Mouse (Mus musculus) CH12.LX (cell line): Measurements from ENCODE around the gene Gm12185. TPM values are rescaled to one million over a fixed set of nuclear protein-coding genes. Genes with fewer than 3 reads are reported as not detected.

Experiments used
- DNase-seq: peaks from one replicate; pipeline ENCODE4 v3.0.0-alpha.2; 2013; ENCODE audit errors: extremely low read depth
- H3K27ac ChIP-seq: 2 replicates; pipeline ENCODE4 v1.5.1; 2012; ENCODE audit warnings: low read depth, mild to moderate bottlenecking, control low read depth, moderate library complexity; ENCODE audit not compliant: insufficient read depth
- H3K27me3 ChIP-seq: replicated peaks from 2 replicates; pipeline ENCODE3; 2012; ENCODE audit warnings: inconsistent platforms
- H3K36me3 ChIP-seq, 2 experiments: replicated peaks in 1 of 2; 2 replicates each; pipeline versions ENCODE3 to v1.6.1; 2012; ENCODE audit warnings: inconsistent platforms in 1 of 2, low read length in 1 of 2, mild to moderate bottlenecking in 1 of 2, mixed read lengths in 1 of 2, moderate library complexity in 1 of 2; ENCODE audit not compliant: control insufficient read depth in 1 of 2, insufficient read depth in 1 of 2
- H3K4me1 ChIP-seq, 2 experiments: 2 replicates each; pipeline ENCODE4 v1.6.1; 2012; ENCODE audit warnings: inconsistent platforms in 1 of 2, moderate library complexity in 1 of 2; ENCODE audit not compliant: insufficient read depth in 2 of 2, control insufficient read depth in 1 of 2
- H3K4me2 ChIP-seq: 2 replicates; pipeline ENCODE4 v1.6.1; 2012; ENCODE audit warnings: low read depth, mild to moderate bottlenecking, control low read depth; ENCODE audit not compliant: poor library complexity, insufficient read depth, severe bottlenecking
- H3K4me3 ChIP-seq, 3 experiments: fragments of 150-350 bp in 1 of 3; sonication (generic) in 1 of 3; replicated peaks in 1 of 3; 2 replicates each; pipeline versions ENCODE3 to v1.5.1; 2011 to 2012; ENCODE audit warnings: low read depth in 2 of 3, low read length in 2 of 3, mild to moderate bottlenecking in 2 of 3, moderate library complexity in 2 of 3, control low read depth in 1 of 3, improper control_type of control experiment in 1 of 3, inconsistent platforms in 1 of 3, mixed read lengths in 1 of 3; ENCODE audit not compliant: poor library complexity in 1 of 3
- H3K79me2 ChIP-seq: replicated peaks from 2 replicates; pipeline ENCODE4 v1.6.1; 2012; ENCODE audit warnings: mild to moderate bottlenecking, moderate library complexity; ENCODE audit not compliant: control insufficient read depth, poor library complexity, insufficient read depth, severe bottlenecking; ENCODE audit errors: extremely low read depth
- H3K9ac ChIP-seq: 2 replicates; pipeline ENCODE4 v1.6.1; 2012; ENCODE audit warnings: low read depth, mild to moderate bottlenecking, control low read depth, moderate library complexity; ENCODE audit not compliant: insufficient read depth
- H3K9me3 ChIP-seq: replicated peaks from 2 replicates; pipeline ENCODE3; 2012; ENCODE audit warnings: low read length, inconsistent platforms, mixed read lengths
- BHLHE40 ChIP-seq: IDR thresholded peaks from 2 replicates; pipeline ENCODE4 v1.6.1; 2011; ENCODE audit warnings: mild to moderate bottlenecking, low read depth, low read length, improper control_type of control experiment
- E2F4 ChIP-seq: IDR thresholded peaks from 2 replicates; pipeline ENCODE4 v1.6.1; 2011; ENCODE audit warnings: low read depth, low read length, improper control_type of control experiment; ENCODE audit not compliant: insufficient replicate concordance
- EP300 ChIP-seq: IDR thresholded peaks from 2 replicates; pipeline ENCODE4 v1.6.1; 2011; ENCODE audit warnings: low read length, improper control_type of control experiment
- ETS1 ChIP-seq: conservative IDR thresholded peaks from 2 replicates; pipeline ENCODE4 v1.6.1; 2012; ENCODE audit warnings: low read depth, mild to moderate bottlenecking, inconsistent platforms, low read length, improper control_type of control experiment, moderate library complexity
- GABPA ChIP-seq: IDR thresholded peaks from 2 replicates; pipeline ENCODE4 v1.6.1; 2012; ENCODE audit warnings: low read depth, low read length, improper control_type of control experiment, inconsistent platforms; ENCODE audit not compliant: insufficient replicate concordance
- HCFC1 ChIP-seq: IDR thresholded peaks from 2 replicates; pipeline ENCODE4 v1.6.1; 2012; ENCODE audit warnings: low read depth, mild to moderate bottlenecking, inconsistent platforms, low read length, improper control_type of control experiment
- JUN ChIP-seq: IDR thresholded peaks from 2 replicates; pipeline ENCODE4 v1.6.1; 2011; ENCODE audit warnings: low read depth, mild to moderate bottlenecking, low read length, improper control_type of control experiment, moderate library complexity; ENCODE audit not compliant: insufficient read depth
- JUND ChIP-seq: conservative IDR thresholded peaks from 2 replicates; pipeline ENCODE4 v1.6.1; 2011; ENCODE audit warnings: low read depth, low read length, improper control_type of control experiment
- MXI1 ChIP-seq: IDR thresholded peaks from 2 replicates; pipeline ENCODE4 v1.6.1; 2011; ENCODE audit warnings: mild to moderate bottlenecking, low read depth, low read length, improper control_type of control experiment
- MYC ChIP-seq: IDR thresholded peaks from 2 replicates; pipeline ENCODE4 v1.6.1; 2011; ENCODE audit warnings: low read depth, mild to moderate bottlenecking, improper control_type of control experiment, low read length
- POLR2A ChIP-seq: IDR thresholded peaks from 2 replicates; pipeline ENCODE4 v1.6.1; 2011; ENCODE audit warnings: low read depth, mild to moderate bottlenecking, improper control_type of control experiment, low read length
- POLR2AphosphoS2 ChIP-seq: IDR thresholded peaks from 2 replicates; pipeline ENCODE4 v1.6.1; 2011; ENCODE audit warnings: low read depth, low read length, improper control_type of control experiment
- RAD21 ChIP-seq: IDR thresholded peaks from 2 replicates; pipeline ENCODE4 v1.6.1; 2011; ENCODE audit warnings: low read depth, mild to moderate bottlenecking, low read length, improper control_type of control experiment, moderate library complexity
- TCF12 ChIP-seq: IDR thresholded peaks from 2 replicates; pipeline ENCODE4 v1.6.1; 2014; ENCODE audit warnings: low read depth, mild to moderate bottlenecking, inconsistent platforms, low read length, improper control_type of control experiment
- ZKSCAN1 ChIP-seq: IDR thresholded peaks from 2 replicates; pipeline ENCODE4 v1.6.1; 2012; ENCODE audit warnings: low read depth, inconsistent platforms, low read length, improper control_type of control experiment, borderline replicate concordance
- ZNF384 ChIP-seq: IDR thresholded peaks from 2 replicates; pipeline ENCODE4 v1.6.1; 2012; ENCODE audit warnings: low read depth, low read length, improper control_type of control experiment, inconsistent platforms
- dilution Hi-C: fragments of 300-500 bp; cut with MboI; formaldehyde crosslinking; loops from 2 replicates; pipeline ENCODE4 v1.14.3; 2020; ENCODE audit warnings: low sequenced_read_pairs; ENCODE audit not compliant: extremely low pct_unique_long_range_greater_than_20kb, extremely low pct_ligation_motif_present
- in situ Hi-C: fragments of 300-500 bp; cut with MboI; formaldehyde crosslinking; loops from 3 replicates; pipeline ENCODE4 v1.14.3; 2019; ENCODE audit warnings: low sequenced_read_pairs, low pct_ligation_motif_present, low pct_unique_long_range_greater_than_20kb, mixed read lengths
- polyA plus RNA-seq: library from polyadenylated mRNA; unstranded; fragments of >175 nt; gene quantifications from 2 replicates; pipeline ENCODE4 v1.2.1, GENCODE M21; 2012; ENCODE audit warnings: low read depth; ENCODE audit not compliant: insufficient read length
- total RNA-seq, 2 experiments: library from RNA; depleted of rRNA; stranded (reverse); fragments of 300-350 nt in 1 of 2; fragments of >200 nt in 1 of 2; gene quantifications; 2 replicates each; pipeline ENCODE4 v1.2.3; 2012 to 2014

Gene Gm12185
- total and polyA plus RNA-seq, 3 experiments: 0.04 to 0.50 TPM; not detected in 1

DNA sequence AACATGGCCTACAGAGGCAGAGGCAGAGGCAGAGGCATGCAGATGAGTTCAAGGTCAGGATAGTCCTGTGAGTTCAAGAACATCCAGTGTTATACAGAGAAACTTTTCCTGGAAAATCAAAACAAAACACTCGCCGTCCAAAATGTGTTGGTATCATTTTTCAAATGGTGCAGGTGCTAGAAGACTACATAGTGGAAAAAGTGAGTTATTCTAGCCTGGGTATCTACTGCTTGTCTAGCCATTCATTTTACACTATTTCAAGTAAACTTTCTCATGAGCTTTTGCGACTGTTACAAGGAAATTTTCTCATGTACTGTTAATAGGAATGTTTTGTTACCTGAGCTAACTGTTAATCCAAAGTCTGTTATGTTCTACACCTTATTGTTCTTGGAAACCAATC, 73.6 kb downstream of the Gm12185 start:
- Histone ChIP-seq H3K9me3 (no peaks in the 10 kb centered on the region), H3K9ac (no peak overlapping the region), H3K4me3 (no peak overlapping the region), H3K27me3 (no peaks in the 10 kb centered on the region), H3K36me3 (no peaks in the 10 kb centered on the region), H3K4me1 (peaks cover 13 to 41% of the 10 kb centered on the region in 2 experiments), H3K79me2 (no peaks in the 10 kb centered on the region), H3K27ac (no peak overlapping the region), H3K4me2 (peak overlapping the region; percentile 69)
- in situ Hi-C loops (no loop called here), dilution Hi-C loops (no loop called here)
- peak; percentile 29 for DNase-seq
- TF ChIP-seq BHLHE40 (no peak; the same call in 1 of the 2 replicates), GABPA (no peak), ETS1 (peak; percentile 65), JUND (peak; percentile 75), EP300 (peak; percentile 76), JUN (peak; percentile 83), MYC (0 out of 2 replicates have a peak, but pooled peaks have one; percentile 6)

DNA sequence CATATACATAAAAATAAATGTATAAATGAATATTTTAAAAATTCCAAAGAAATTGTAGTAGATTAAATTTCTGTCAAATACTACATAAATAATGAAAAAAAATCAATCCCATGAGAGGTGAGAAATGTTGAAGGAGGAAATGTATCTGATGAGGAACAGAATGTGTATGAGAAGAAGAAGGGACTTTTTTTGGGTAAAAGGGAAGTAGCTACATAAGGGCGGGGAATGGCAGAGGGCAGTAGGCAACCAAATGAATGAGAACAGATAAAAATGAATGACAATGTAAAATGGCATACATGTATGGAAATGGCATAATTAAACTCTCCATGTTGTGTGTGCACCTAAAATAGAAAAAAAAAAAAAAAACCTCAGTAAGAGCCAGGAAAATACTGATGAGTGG, 78.4 kb downstream of the Gm12185 start:
- in situ Hi-C loops: no loop called here
- DNase-seq: peak; percentile 31

DNA sequence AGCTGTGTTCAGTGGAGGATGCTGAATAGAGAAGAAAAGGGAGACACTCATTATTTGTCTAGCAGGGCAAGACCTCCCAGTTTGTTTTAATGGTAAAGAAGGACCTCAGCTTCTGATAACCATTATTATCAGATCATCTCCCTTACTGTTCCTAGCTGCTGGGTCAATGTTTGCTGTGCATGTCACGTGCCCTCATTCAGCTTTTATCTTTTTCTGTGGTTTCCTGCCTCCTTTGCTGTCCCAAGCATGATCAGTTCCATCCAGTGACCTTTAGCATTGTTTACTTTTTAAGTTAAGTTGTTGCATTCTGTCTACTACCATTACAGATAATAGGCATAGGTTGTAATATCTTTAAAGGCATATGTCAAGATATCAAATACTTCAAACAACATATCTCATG, 83.6 kb downstream of the Gm12185 start:
- Histone ChIP-seq H3K79me2 (no peaks in the 10 kb centered on the region), H3K4me2 (no peak overlapping the region)
- dilution Hi-C loops: no loop called here
- TF ChIP-seq TCF12 (no peak), ZKSCAN1 (no peak), POLR2A (no peak), RAD21 (no peak), POLR2AphosphoS2 (no peak)
- TF ChIP-seq, all 38 proteins: peak for 0
- H3K9ac ChIP-seq: no peak overlapping the region
- H3K36me3 ChIP-seq: peaks cover 0 to 4% of the 10 kb centered on the region in 2 experiments
- no peaks in the 10 kb centered on the region for H3K27me3 ChIP-seq
- H3K4me3 ChIP-seq: no peak overlapping the region
- DNase-seq: no peak
- H3K27ac ChIP-seq: no peak overlapping the region
- H3K9me3 ChIP-seq: no peaks in the 10 kb centered on the region
- in situ Hi-C loops: no loop called here
- peaks cover 0 to 24% of the 10 kb centered on the region in 2 experiments; a peak in 2 of 4 replicates for H3K4me1 ChIP-seq

More for the DNA sequence above, 78.4 kb downstream of the Gm12185 start:
- no peaks in the 10 kb centered on the region for H3K27me3 ChIP-seq
- H3K9ac ChIP-seq: no peak overlapping the region
- H3K27ac ChIP-seq: no peak overlapping the region
- no peaks in the 10 kb centered on the region for H3K9me3 ChIP-seq
- no peaks in the 10 kb centered on the region for H3K79me2 ChIP-seq
- H3K4me2 ChIP-seq: no peak overlapping the region
- dilution Hi-C loops: no loop called here
- H3K4me3 ChIP-seq: no peak overlapping the region
- H3K36me3 ChIP-seq: peaks cover 0 to 4% of the 10 kb centered on the region in 2 experiments
- peaks cover 9 to 45% of the 10 kb centered on the region in 2 experiments for H3K4me1 ChIP-seq
- no peak for TF ChIP-seq POLR2A
- no peak for TF ChIP-seq HCFC1
- peak; percentile 37; the same call in 1 of the 2 replicates for TF ChIP-seq ZNF384
- TF ChIP-seq MXI1: no peak
- TF ChIP-seq E2F4: no peak
- TF ChIP-seq ETS1: no peak
